Mouse (Mus musculus) cerebellum, adult 2 months (tissue): ENCODE data around the gene Tmc3.

Source experiments
- CTCF ChIP-seq: fragments of 200-500 bp; IDR thresholded peaks from 2 replicates; pipeline ENCODE4 v1.5.1; 2011; ENCODE audit warnings: low read depth, mild to moderate bottlenecking, control low read depth, low read length, moderate library complexity, borderline replicate concordance; ENCODE audit not compliant: insufficient read depth
- POLR2A ChIP-seq: fragments of 200-500 bp; IDR thresholded peaks from 2 replicates; pipeline ENCODE4 v1.6.1; 2011; ENCODE audit warnings: low read length, control low read depth, borderline replicate concordance; ENCODE audit not compliant: insufficient read depth

- TF ChIP-seq CTCF = no peak
- no peak for TF ChIP-seq POLR2A
These were observed 12.3 kb downstream of the Tmc3 start for GRCm38 (mm10) chr7:83597063-83597462.
